Mouse (Mus musculus) small intestine, adult 10 weeks (tissue): ENCODE data around the gene Nsf. TPM values are rescaled to one million over a fixed set of nuclear protein-coding genes. Genes with fewer than 3 reads are reported as not detected.

Experiments used
- polyA plus RNA-seq: library from polyadenylated mRNA; stranded (reverse); fragments of 350-450 nt; fragmentation: Illumina TruSeq; extraction: RNeasy Lipid Tissue Mini Kit (QIAGEN cat#74804); gene quantifications from one replicate; pipeline ENCODE4 v1.2.3, GENCODE M21; 2014; ENCODE audit warnings: low replicate concordance

Gene Nsf
- 18.4 TPM for polyA plus RNA-seq

GRCm38 (mm10) chr11:103953896-103954292 is at the start of gene Nsf:
Gene Nsf, minus strand, starts transcription at chr11:103954056.

DNA sequence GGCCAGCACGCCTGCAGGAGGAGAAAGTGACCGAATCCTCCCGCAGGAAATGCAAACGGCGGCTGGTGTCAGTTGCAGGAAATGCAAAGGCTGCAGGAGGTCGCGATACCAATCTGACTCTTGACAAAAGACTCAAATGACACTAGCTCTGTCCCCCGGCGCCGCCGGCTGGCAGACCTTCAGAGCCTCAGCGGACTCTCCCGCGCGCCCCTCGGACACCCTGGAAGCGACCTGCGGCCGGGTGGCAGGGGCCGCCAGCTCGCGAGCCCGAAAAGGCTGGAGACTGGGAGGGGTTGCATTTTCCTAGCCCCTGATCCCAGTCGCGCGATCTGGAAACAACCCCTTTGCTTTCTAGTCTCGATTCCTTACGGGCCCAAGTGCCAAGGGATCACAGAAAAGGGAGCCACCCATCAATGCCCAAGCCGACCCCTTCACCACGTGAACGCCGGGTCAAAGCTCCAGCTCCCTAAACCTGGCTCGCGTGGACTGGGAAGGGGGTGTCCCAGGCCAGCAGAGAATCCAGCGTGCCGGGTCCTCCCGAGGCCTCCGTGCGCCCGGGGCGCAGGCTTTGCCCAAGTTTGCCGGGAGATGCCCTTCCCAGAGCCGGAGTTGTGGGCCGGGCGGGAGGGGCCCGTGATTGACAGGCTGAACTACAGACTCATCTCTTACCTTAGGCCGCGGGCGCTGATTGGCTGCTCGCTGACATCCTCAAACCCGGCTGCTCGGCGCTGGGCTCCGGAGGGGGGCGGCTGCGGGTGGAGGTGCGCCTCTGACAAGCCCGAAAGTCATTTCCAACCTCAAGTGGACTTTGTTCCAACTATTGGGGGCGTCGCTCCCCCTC is 180.2 kb downstream of the Nsf start, which contains the start of gene Wnt3:
Gene Wnt3, plus strand, starts transcription at position 764 of the 841 bp plus-strand sequence.

Other genes starting within 250 kb of the Nsf start
- gene Wnt9b, start 204.2 kb downstream of the Nsf start, polyA plus RNA-seq: not detected
- 0.26 TPM for gene Wnt3, start 179.9 kb downstream of the Nsf start, polyA plus RNA-seq
- gene Arf2, start 12.7 kb upstream of the Nsf start, polyA plus RNA-seq: 12.0 TPM
- not detected for gene Crhr1, start 178.8 kb upstream of the Nsf start, polyA plus RNA-seq
- not detected for gene Sppl2c, start 232.3 kb upstream of the Nsf start, polyA plus RNA-seq